Mouse (Mus musculus) CH12.LX (cell line): Measurements from ENCODE around the gene Lrfn4. TPM values are rescaled to one million over a fixed set of nuclear protein-coding genes. Genes with fewer than 3 reads are reported as not detected.

Experiments
- DNase-seq: peaks from one replicate; pipeline ENCODE4 v3.0.0-alpha.2; 2013; ENCODE audit errors: extremely low read depth
- H3K27ac ChIP-seq: 2 replicates; pipeline ENCODE4 v1.5.1; 2012; ENCODE audit warnings: low read depth, mild to moderate bottlenecking, control low read depth, moderate library complexity; ENCODE audit not compliant: insufficient read depth
- H3K27me3 ChIP-seq: replicated peaks from 2 replicates; pipeline ENCODE3; 2012; ENCODE audit warnings: inconsistent platforms
- H3K36me3 ChIP-seq, 2 experiments: replicated peaks in 1 of 2; 2 replicates each; pipeline versions ENCODE3 to v1.6.1; 2012; ENCODE audit warnings: inconsistent platforms in 1 of 2, low read length in 1 of 2, mild to moderate bottlenecking in 1 of 2, mixed read lengths in 1 of 2, moderate library complexity in 1 of 2; ENCODE audit not compliant: control insufficient read depth in 1 of 2, insufficient read depth in 1 of 2
- H3K4me1 ChIP-seq, 2 experiments: 2 replicates each; pipeline ENCODE4 v1.6.1; 2012; ENCODE audit warnings: inconsistent platforms in 1 of 2, moderate library complexity in 1 of 2; ENCODE audit not compliant: insufficient read depth in 2 of 2, control insufficient read depth in 1 of 2
- H3K4me2 ChIP-seq: 2 replicates; pipeline ENCODE4 v1.6.1; 2012; ENCODE audit warnings: low read depth, mild to moderate bottlenecking, control low read depth; ENCODE audit not compliant: poor library complexity, insufficient read depth, severe bottlenecking
- H3K4me3 ChIP-seq, 3 experiments: fragments of 150-350 bp in 1 of 3; sonication (generic) in 1 of 3; replicated peaks in 1 of 3; 2 replicates each; pipeline versions ENCODE3 to v1.5.1; 2011 to 2012; ENCODE audit warnings: low read depth in 2 of 3, low read length in 2 of 3, mild to moderate bottlenecking in 2 of 3, moderate library complexity in 2 of 3, control low read depth in 1 of 3, improper control_type of control experiment in 1 of 3, inconsistent platforms in 1 of 3, mixed read lengths in 1 of 3; ENCODE audit not compliant: poor library complexity in 1 of 3
- H3K79me2 ChIP-seq: replicated peaks from 2 replicates; pipeline ENCODE4 v1.6.1; 2012; ENCODE audit warnings: mild to moderate bottlenecking, moderate library complexity; ENCODE audit not compliant: control insufficient read depth, poor library complexity, insufficient read depth, severe bottlenecking; ENCODE audit errors: extremely low read depth
- H3K9ac ChIP-seq: 2 replicates; pipeline ENCODE4 v1.6.1; 2012; ENCODE audit warnings: low read depth, mild to moderate bottlenecking, control low read depth, moderate library complexity; ENCODE audit not compliant: insufficient read depth
- H3K9me3 ChIP-seq: replicated peaks from 2 replicates; pipeline ENCODE3; 2012; ENCODE audit warnings: low read length, inconsistent platforms, mixed read lengths
- BHLHE40 ChIP-seq: IDR thresholded peaks from 2 replicates; pipeline ENCODE4 v1.6.1; 2011; ENCODE audit warnings: mild to moderate bottlenecking, low read depth, low read length, improper control_type of control experiment
- CHD1 ChIP-seq: IDR thresholded peaks from 2 replicates; pipeline ENCODE4 v1.6.1; 2012; ENCODE audit warnings: low read depth, low read length, improper control_type of control experiment, inconsistent platforms
- CHD2 ChIP-seq: IDR thresholded peaks from 2 replicates; pipeline ENCODE4 v1.6.1; 2011; ENCODE audit warnings: low read length, improper control_type of control experiment
- ELF1 ChIP-seq: IDR thresholded peaks from 2 replicates; pipeline ENCODE4 v1.6.1; 2014; ENCODE audit warnings: low read depth, mild to moderate bottlenecking, inconsistent platforms, low read length, improper control_type of control experiment
- MAX ChIP-seq: IDR thresholded peaks from 2 replicates; pipeline ENCODE4 v1.6.1; 2011; ENCODE audit warnings: low read length, improper control_type of control experiment
- MAZ ChIP-seq: IDR thresholded peaks from 2 replicates; pipeline ENCODE4 v1.6.1; 2012; ENCODE audit warnings: low read depth, mild to moderate bottlenecking, inconsistent platforms, low read length, improper control_type of control experiment, moderate library complexity
- MEF2A ChIP-seq: IDR thresholded peaks from 2 replicates; pipeline ENCODE4 v1.6.1; 2014; ENCODE audit warnings: low read depth, mild to moderate bottlenecking, inconsistent platforms, low read length, improper control_type of control experiment, borderline replicate concordance
- MXI1 ChIP-seq: IDR thresholded peaks from 2 replicates; pipeline ENCODE4 v1.6.1; 2011; ENCODE audit warnings: mild to moderate bottlenecking, low read depth, low read length, improper control_type of control experiment
- NRF1 ChIP-seq: IDR thresholded peaks from 2 replicates; pipeline ENCODE4 v1.6.1; 2014; ENCODE audit warnings: low read depth, mild to moderate bottlenecking, inconsistent platforms, low read length, improper control_type of control experiment, moderate library complexity
- POLR2AphosphoS2 ChIP-seq: IDR thresholded peaks from 2 replicates; pipeline ENCODE4 v1.6.1; 2011; ENCODE audit warnings: low read depth, low read length, improper control_type of control experiment
- RAD21 ChIP-seq: IDR thresholded peaks from 2 replicates; pipeline ENCODE4 v1.6.1; 2011; ENCODE audit warnings: low read depth, mild to moderate bottlenecking, low read length, improper control_type of control experiment, moderate library complexity
- RCOR1 ChIP-seq: conservative IDR thresholded peaks from 2 replicates; pipeline ENCODE4 v1.6.1; 2012; ENCODE audit warnings: low read depth, mild to moderate bottlenecking, inconsistent platforms, low read length, improper control_type of control experiment
- TBP ChIP-seq: conservative IDR thresholded peaks from 2 replicates; pipeline ENCODE4 v1.6.1; 2011; ENCODE audit warnings: low read depth, low read length, improper control_type of control experiment
- TCF12 ChIP-seq: IDR thresholded peaks from 2 replicates; pipeline ENCODE4 v1.6.1; 2014; ENCODE audit warnings: low read depth, mild to moderate bottlenecking, inconsistent platforms, low read length, improper control_type of control experiment
- UBTF ChIP-seq: IDR thresholded peaks from 2 replicates; pipeline ENCODE4 v1.6.1; 2012; ENCODE audit warnings: low read depth, mild to moderate bottlenecking, inconsistent platforms, low read length, improper control_type of control experiment, moderate library complexity
- USF1 ChIP-seq: IDR thresholded peaks from 2 replicates; pipeline ENCODE4 v1.6.1; 2014; ENCODE audit warnings: low read depth, mild to moderate bottlenecking, inconsistent platforms, low read length, improper control_type of control experiment
- USF2 ChIP-seq: conservative IDR thresholded peaks from 2 replicates; pipeline ENCODE4 v1.6.1; 2011; ENCODE audit warnings: low read depth, low read length, improper control_type of control experiment
- ZC3H11A ChIP-seq: IDR thresholded peaks from 2 replicates; pipeline ENCODE4 v1.6.1; 2012; ENCODE audit warnings: low read depth, mild to moderate bottlenecking, inconsistent platforms, low read length, improper control_type of control experiment
- ZMIZ1 ChIP-seq: IDR thresholded peaks from 2 replicates; pipeline ENCODE4 v1.6.1; 2012; ENCODE audit warnings: low read depth, mild to moderate bottlenecking, inconsistent platforms, low read length, improper control_type of control experiment
- dilution Hi-C: fragments of 300-500 bp; cut with MboI; formaldehyde crosslinking; loops from 2 replicates; pipeline ENCODE4 v1.14.3; 2020; ENCODE audit warnings: low sequenced_read_pairs; ENCODE audit not compliant: extremely low pct_unique_long_range_greater_than_20kb, extremely low pct_ligation_motif_present
- in situ Hi-C: fragments of 300-500 bp; cut with MboI; formaldehyde crosslinking; loops from 3 replicates; pipeline ENCODE4 v1.14.3; 2019; ENCODE audit warnings: low sequenced_read_pairs, low pct_ligation_motif_present, low pct_unique_long_range_greater_than_20kb, mixed read lengths
- polyA plus RNA-seq: library from polyadenylated mRNA; unstranded; fragments of >175 nt; gene quantifications from 2 replicates; pipeline ENCODE4 v1.2.1, GENCODE M21; 2012; ENCODE audit warnings: low read depth; ENCODE audit not compliant: insufficient read length
- total RNA-seq, 2 experiments: library from RNA; depleted of rRNA; stranded (reverse); fragments of 300-350 nt in 1 of 2; fragments of >200 nt in 1 of 2; gene quantifications; 2 replicates each; pipeline ENCODE4 v1.2.3; 2012 to 2014

Lrfn4 gene
- total and polyA plus RNA-seq, 3 experiments: 0.75 to 2.3 (median 1.9) TPM

DNA sequence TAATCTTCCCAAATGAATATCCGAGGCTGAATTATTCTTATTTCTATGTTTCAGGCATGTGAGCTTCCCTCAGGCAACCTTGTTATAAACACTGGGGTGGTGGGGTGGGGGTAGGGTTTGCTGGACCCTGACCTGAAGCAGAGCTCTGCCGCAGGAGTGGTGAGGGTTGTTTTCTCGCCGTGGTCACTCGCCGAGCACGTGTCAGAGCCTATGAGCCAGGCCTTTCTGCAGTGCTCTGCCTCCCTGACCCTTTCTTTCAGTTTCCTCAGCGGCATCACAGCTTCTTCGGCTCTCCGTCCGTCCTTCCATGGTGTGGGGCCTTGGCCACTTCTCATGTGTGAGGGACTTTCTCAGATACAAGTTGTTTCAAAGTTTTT is 45.2 kb downstream of the Lrfn4 start:
- Histone ChIP-seq H3K79me2 (no peaks in the 10 kb centered on the region), H3K4me2 (no peak overlapping the region), H3K27ac (no peak overlapping the region), H3K9ac (no peak overlapping the region), H3K9me3 (no peaks in the 10 kb centered on the region), H3K4me3 (no peak overlapping the region), H3K36me3 (no peaks in the 10 kb centered on the region), H3K27me3 (no peaks in the 10 kb centered on the region), H3K4me1 (no peaks in the 10 kb centered on the region)
- in situ Hi-C loops: no loop called here
- no peak for DNase-seq
- dilution Hi-C loops: no loop called here
- TF ChIP-seq RCOR1 (no peak), ZMIZ1 (no peak), ELF1 (no peak), MXI1 (no peak), USF1 (no peak), MAX (no peak), RAD21 (no peak), UBTF (no peak), ZC3H11A (no peak), BHLHE40 (no peak), NRF1 (no peak)

- dilution Hi-C loops: no loop called here
- no peak overlapping the region for H3K9ac ChIP-seq
- no peaks in the 10 kb centered on the region for H3K9me3 ChIP-seq
- H3K27ac ChIP-seq: no peak overlapping the region
- in situ Hi-C loops: no loop called here
- no peak overlapping the region for H3K4me2 ChIP-seq
- no peaks in the 10 kb centered on the region for H3K36me3 ChIP-seq
- no peak for DNase-seq
- H3K4me1 ChIP-seq: no peaks in the 10 kb centered on the region
- no peaks in the 10 kb centered on the region for H3K79me2 ChIP-seq
- no peak overlapping the region for H3K4me3 ChIP-seq
- no peak for TF ChIP-seq BHLHE40
- no peak for TF ChIP-seq CHD2
- no peak for TF ChIP-seq ZC3H11A
- no peak for TF ChIP-seq MAZ
- TF ChIP-seq RCOR1: no peak
- TF ChIP-seq TBP: no peak
- TF ChIP-seq USF2: no peak
- TF ChIP-seq TCF12: no peak
- no peak for TF ChIP-seq CHD1
- TF ChIP-seq MEF2A: no peak
- no peak for TF ChIP-seq POLR2AphosphoS2
- no peaks in the 10 kb centered on the region for H3K27me3 ChIP-seq
Observed at GRCm38 (mm10) chr19:4569356-4570236, 45.9 kb downstream of the Lrfn4 start.
